Mouse (Mus musculus): ENCODE results near the gene Jdp2. TPM values are rescaled to one million over a fixed set of nuclear protein-coding genes. Genes with fewer than 3 reads are reported as not detected.

Gene Jdp2
- polyA plus RNA-seq (2016; fragmentation: Nextera tagmentation; extraction: Ambion mirVana) = 0.12 and 0.15 TPM in 2 replicates

DNA sequence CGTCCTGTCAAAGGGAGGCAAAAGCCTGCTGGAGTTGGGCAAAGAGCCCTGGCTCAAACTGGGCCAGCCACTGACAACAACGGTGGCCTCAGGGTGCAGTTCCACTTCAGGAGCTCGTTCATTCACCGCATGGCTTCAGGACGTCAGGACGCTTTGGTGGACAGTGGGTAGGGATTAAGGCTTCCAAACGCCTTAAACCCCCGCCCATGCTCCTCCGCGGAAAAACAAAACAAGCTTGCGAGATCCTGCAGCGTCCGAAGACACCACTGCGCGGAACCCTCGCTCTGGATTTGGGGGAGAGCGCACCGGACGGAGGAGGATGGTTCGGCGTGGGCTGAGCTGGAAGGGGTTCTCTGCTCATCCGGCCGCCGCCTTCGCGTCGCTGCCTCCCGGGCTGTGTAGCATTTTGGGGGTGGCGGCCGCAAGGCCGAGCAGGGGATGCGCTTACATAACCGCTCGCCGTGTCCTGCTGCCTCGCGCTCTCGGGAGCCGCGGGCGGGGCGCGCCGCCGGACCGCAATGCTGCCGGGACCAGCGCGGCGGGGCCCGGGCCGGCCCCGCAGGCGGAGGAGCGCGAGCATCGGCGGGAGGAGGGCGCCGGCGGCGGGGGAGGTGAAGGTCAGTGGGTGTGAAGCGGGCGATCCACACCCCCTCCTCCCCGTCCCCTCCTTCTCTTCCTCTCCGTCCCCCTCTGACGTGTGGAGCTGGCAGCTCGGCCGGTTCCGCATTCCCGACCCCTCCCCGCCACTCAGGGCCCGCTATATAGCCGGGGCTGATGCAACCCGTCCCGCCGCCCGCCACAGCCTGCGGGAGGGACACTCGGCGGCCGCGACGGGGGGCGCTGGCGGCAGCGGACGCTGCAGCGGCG, at the start of gene Jdp2:
Gene Jdp2, plus strand, starts transcription at position 417 of the 867 bp plus-strand sequence.
- no peaks in the 10 kb centered on the region for H3K36me3 ChIP-seq (replicated peaks)
- no peaks in the 10 kb centered on the region for H3K9me3 ChIP-seq
- under 1% methylated on average over 90 of the region's 90 CpGs for WGBS
- peak within 1 kb of the TSS; percentile 80 for H3K4me3 ChIP-seq
- DNase-seq (ENCODE audit: extremely low spot score, low spot score) = peak; percentile 68
- peaks cover 60% of the 10 kb centered on the region for H3K27me3 ChIP-seq (ENCODE audit: poor library complexity, severe bottlenecking)
- H3K4me1 ChIP-seq = peaks cover 26% of the 10 kb centered on the region
- H3K27ac ChIP-seq = peak within 1 kb of the TSS; percentile 86

DNA sequence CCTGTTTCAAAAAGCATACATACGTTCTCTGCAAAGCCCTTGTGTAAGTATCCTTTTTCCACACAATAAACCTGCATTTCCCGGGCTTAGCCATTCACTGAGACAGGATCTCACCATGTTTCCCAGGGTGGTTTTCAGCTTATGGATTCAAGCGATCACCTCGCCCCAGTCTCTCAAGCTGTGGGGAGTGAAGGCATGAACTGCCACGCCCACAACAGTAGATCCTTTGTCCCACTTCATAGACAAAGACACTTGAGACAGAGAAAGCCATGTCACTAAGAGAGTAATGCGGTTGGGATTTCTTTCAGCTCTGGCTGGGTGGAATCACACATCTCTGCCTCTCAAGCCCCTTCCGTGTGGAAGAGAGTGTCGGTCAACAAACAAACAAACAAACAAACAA, 49.2 kb upstream of the Jdp2 start:
- H3K4me1 ChIP-seq = peaks cover 8% of the 10 kb centered on the region
- DNase-seq (ENCODE audit: extremely low spot score, low spot score) = no peak
- H3K4me3 ChIP-seq = no peak overlapping the region
- WGBS = 86% methylated on average over 8 of the region's 8 CpGs
- no peaks in the 10 kb centered on the region for H3K36me3 ChIP-seq (replicated peaks)
- no peaks in the 10 kb centered on the region for H3K27me3 ChIP-seq (ENCODE audit: poor library complexity, severe bottlenecking)
- H3K9me3 ChIP-seq = no peaks in the 10 kb centered on the region
- no peak overlapping the region for H3K27ac ChIP-seq

DNA sequence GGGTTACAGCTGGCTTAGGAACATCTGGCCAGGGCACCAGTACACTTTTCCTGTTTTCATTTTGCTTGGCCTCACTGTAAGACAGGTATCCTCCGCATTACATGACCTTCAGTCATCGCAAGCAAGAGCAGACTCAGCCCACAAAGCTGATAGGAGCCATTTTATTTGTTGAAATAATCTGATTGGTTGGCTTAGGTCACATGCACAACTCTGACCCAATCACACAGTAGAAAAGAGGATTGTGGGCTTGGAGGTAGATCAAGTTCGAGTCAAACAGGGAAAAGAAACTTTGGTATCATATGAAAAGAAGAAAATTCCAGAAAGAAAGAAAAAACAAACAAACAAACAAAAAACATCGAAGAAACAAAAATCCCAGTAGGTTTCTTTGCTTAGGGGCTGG, 48.4 kb upstream of the Jdp2 start:
- no peaks in the 10 kb centered on the region for H3K27me3 ChIP-seq (ENCODE audit: poor library complexity, severe bottlenecking)
- no peaks in the 10 kb centered on the region for H3K36me3 ChIP-seq (replicated peaks)
- no peak overlapping the region for H3K4me3 ChIP-seq
- no peak overlapping the region for H3K27ac ChIP-seq
- DNase-seq (ENCODE audit: extremely low spot score, low spot score) = no peak
- H3K9me3 ChIP-seq = no peaks in the 10 kb centered on the region
- H3K4me1 ChIP-seq = peaks cover 3% of the 10 kb centered on the region; the same call in 1 of the 2 replicates
- WGBS = 91% methylated on average over 4 of the region's 4 CpGs

DNA sequence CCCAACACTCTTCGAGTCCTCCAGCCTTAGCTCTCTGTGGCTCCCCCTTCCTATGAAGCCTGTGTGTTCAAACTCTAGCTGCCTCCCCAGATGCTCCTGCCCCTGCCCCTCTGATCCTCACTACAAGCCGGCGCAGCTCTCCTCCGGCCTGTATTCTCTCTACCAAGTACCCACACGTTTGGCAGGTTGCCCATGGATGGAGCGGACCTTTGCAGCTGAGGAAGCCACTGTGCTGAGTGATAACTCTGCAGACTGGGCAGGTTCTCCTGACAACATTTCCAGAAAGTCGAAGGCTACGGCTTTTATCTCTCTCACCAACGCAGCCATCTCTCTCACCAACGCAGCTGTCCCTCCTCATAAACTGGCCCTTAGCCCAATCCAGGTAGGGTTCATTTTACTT, 39.5 kb upstream of the Jdp2 start:
- WGBS = 92% methylated on average over 10 of the region's 10 CpGs
- Histone ChIP-seq H3K27me3 (ENCODE audit: poor library complexity, severe bottlenecking) (no peaks in the 10 kb centered on the region), H3K4me3 (no peak overlapping the region), H3K9me3 (no peaks in the 10 kb centered on the region), H3K36me3 (replicated peaks) (no peaks in the 10 kb centered on the region), H3K27ac (no peak overlapping the region), H3K4me1 (no peaks in the 10 kb centered on the region)
- DNase-seq (ENCODE audit: extremely low spot score, low spot score) = no peak

DNA sequence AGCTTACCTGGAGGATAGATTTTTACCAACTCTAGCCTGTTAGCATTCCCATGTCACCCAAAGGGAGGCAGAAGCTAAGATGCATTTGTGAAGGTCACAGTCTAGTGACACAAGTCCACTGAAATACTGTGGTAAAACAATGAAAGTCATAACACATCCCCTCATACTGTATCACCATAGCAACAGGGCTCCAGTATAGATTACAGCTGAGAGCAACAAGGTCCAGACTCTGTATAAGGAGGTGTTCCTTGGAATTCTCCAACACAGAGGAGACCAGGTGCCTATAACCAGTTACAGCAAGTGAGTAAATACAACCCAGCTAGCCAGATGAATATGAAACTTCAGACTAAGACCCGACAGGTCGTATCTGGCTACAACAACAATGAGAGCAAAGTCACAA, 33.4 kb upstream of the Jdp2 start:
- WGBS = 91% methylated on average over 2 of the region's 2 CpGs
- H3K9me3 ChIP-seq = no peaks in the 10 kb centered on the region
- H3K27ac ChIP-seq = no peak overlapping the region

DNA sequence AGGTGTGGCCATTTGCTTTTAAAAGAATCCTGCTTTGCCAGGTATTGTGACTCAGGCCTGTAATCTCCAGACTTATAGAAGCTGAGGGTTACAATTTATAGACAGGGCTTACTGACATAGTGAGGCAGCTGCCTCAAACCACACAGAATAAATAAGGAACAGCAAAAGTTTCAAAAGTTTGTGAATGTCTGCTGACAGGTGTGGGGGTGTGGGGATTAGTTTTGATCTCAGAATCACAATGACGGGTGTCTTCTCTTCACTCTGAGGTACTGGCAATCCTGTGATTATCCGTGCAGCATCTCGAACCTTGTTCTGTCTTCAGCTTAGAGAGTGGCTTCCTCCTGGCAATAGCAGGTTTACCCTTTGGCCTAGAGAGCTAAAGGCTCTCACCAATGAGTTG, 30.5 kb upstream of the Jdp2 start:
- no peaks in the 10 kb centered on the region for H3K27me3 ChIP-seq (ENCODE audit: poor library complexity, severe bottlenecking)
- no peaks in the 10 kb centered on the region for H3K36me3 ChIP-seq (replicated peaks)
- H3K4me1 ChIP-seq = peaks cover 15% of the 10 kb centered on the region
- H3K4me3 ChIP-seq = no peak overlapping the region
- WGBS = 70% methylated on average over 3 of the region's 3 CpGs
- H3K27ac ChIP-seq = no peak overlapping the region
- no peak for DNase-seq (ENCODE audit: extremely low spot score, low spot score)
- H3K9me3 ChIP-seq = no peaks in the 10 kb centered on the region

More for the DNA sequence above, 33.4 kb upstream of the Jdp2 start:
- Histone ChIP-seq H3K4me1 (no peaks in the 10 kb centered on the region), H3K36me3 (replicated peaks) (no peaks in the 10 kb centered on the region), H3K27me3 (ENCODE audit: poor library complexity, severe bottlenecking) (no peaks in the 10 kb centered on the region), H3K4me3 (no peak overlapping the region)
- DNase-seq (ENCODE audit: extremely low spot score, low spot score) = no peak

DNA sequence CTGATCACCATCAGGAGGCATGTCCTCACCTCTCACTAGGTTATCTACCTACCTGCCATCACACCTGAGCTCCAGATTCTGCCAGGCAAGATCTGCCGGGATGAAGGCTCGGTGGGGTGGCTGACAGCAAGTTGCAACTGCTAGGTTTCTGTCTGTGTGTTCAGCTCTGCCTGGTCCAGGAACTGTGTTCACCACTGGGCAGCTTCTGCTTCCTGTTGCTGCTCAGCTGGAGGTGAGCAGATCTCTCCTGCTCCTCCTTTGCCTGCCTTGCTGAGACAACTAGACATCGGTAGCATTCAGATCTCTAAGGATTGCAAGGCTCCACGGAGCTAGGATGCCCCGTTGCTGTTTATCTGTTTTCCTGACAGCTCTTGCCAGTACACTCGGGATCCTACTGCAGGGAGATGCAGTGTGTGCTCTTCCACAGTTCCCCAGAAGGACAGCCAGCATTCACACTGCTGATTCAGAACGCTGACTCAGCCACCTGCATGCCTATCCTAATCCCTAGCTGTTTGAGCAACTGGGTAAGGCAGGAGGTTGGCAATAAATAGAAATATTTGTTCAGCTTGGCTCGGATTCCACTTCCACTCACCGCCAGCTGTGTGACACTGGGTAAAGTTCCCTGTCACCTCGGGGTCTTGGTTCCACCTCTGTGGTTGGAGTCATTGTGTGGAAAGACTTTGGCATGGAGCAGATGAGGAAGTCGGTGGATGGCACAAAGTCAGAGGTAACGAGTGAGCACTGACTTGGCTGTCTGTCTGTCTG, 29.3 kb upstream of the Jdp2 start:
- Histone ChIP-seq H3K27me3 (ENCODE audit: poor library complexity, severe bottlenecking) (no peaks in the 10 kb centered on the region), H3K27ac (no peak overlapping the region), H3K4me1 (peaks cover 15% of the 10 kb centered on the region), H3K4me3 (no peak overlapping the region), H3K36me3 (replicated peaks) (no peaks in the 10 kb centered on the region), H3K9me3 (no peaks in the 10 kb centered on the region)
- 85% methylated on average over 12 of the region's 12 CpGs for WGBS
- no peak for DNase-seq (ENCODE audit: extremely low spot score, low spot score)

DNA sequence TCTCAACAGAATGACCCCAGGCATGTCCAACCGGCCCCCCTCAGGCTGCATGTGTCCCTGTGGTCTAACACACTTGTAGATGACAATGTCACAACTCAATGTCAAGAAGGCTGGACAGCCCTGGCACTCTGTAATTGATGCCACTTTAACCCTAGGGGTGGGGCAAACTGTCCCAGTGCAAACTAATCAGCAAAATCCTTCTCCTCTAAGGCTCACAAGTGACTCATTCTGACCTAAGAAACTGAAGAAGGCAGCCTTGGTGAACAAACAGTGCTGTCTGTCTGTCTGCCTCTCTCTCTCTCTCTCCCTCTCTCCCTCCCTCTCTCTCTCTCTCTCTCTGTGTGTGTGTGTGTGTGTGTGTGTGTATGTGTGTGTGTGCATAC, 28.7 kb upstream of the Jdp2 start:
- no peak overlapping the region for H3K4me3 ChIP-seq
- WGBS = 91% methylated on average over 1 of the region's 1 CpGs
- no peaks in the 10 kb centered on the region for H3K9me3 ChIP-seq
- no peaks in the 10 kb centered on the region for H3K36me3 ChIP-seq (replicated peaks)
- H3K27me3 ChIP-seq (ENCODE audit: poor library complexity, severe bottlenecking) = no peaks in the 10 kb centered on the region
- no peak for DNase-seq (ENCODE audit: extremely low spot score, low spot score)
- peaks cover 15% of the 10 kb centered on the region for H3K4me1 ChIP-seq
- no peak overlapping the region for H3K27ac ChIP-seq

DNA sequence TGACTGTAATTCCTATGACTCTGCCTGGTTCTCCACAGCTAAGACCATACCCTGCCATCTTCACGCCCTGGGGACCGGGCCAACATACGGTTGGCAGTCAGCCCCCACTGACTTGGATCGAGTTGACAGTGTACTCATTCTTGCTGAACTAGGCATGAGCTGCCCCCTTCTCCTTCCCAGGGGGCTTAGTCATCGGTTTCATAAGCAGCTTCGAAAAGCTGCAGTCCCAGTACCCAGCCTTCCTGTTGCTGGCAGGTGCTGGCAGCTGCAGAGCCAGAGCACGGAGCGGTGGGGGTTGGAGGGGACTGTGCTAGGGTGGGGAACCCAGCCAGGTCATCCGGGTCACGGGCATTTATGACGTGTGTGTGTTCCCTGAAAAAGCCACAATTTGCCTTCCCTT, 27.5 kb upstream of the Jdp2 start:
- 90% methylated on average over 11 of the region's 11 CpGs for WGBS
- Histone ChIP-seq H3K4me3 (no peak overlapping the region), H3K27ac (peak overlapping the region; percentile 83), H3K27me3 (ENCODE audit: poor library complexity, severe bottlenecking) (no peaks in the 10 kb centered on the region), H3K36me3 (replicated peaks) (no peaks in the 10 kb centered on the region), H3K4me1 (peaks cover 15% of the 10 kb centered on the region), H3K9me3 (no peaks in the 10 kb centered on the region)
- no peak for DNase-seq (ENCODE audit: extremely low spot score, low spot score)

DNA sequence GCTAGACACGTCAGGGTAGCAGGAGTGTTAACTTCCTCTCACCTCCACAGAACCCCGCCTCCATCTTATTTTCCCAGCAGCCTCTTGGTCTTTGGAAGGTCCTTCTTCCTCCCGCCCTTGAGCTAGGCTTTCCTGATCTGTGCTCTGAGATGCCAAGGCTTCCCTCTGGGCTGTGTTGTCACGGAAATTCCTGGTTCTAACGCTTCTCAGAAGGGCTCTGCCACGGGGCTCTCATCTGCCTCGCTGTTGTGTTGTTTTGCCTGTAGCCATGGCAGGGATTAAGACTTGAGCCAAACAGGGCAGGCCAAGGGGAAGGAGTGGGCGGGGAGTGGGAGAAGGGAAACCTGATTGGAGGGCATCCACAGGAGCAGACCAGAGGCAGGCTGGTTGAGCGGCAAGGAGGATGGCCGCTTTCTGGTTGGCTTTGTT, 26.8 kb upstream of the Jdp2 start:
- Histone ChIP-seq H3K4me1 (peaks cover 15% of the 10 kb centered on the region), H3K27me3 (ENCODE audit: poor library complexity, severe bottlenecking) (no peaks in the 10 kb centered on the region), H3K9me3 (no peaks in the 10 kb centered on the region), H3K4me3 (peak overlapping the region; percentile 40), H3K27ac (peak overlapping the region; percentile 83), H3K36me3 (replicated peaks) (no peaks in the 10 kb centered on the region)
- 15% methylated on average over 10 of the region's 10 CpGs for WGBS
- DNase-seq (ENCODE audit: extremely low spot score, low spot score) = peak; percentile 76

DNA sequence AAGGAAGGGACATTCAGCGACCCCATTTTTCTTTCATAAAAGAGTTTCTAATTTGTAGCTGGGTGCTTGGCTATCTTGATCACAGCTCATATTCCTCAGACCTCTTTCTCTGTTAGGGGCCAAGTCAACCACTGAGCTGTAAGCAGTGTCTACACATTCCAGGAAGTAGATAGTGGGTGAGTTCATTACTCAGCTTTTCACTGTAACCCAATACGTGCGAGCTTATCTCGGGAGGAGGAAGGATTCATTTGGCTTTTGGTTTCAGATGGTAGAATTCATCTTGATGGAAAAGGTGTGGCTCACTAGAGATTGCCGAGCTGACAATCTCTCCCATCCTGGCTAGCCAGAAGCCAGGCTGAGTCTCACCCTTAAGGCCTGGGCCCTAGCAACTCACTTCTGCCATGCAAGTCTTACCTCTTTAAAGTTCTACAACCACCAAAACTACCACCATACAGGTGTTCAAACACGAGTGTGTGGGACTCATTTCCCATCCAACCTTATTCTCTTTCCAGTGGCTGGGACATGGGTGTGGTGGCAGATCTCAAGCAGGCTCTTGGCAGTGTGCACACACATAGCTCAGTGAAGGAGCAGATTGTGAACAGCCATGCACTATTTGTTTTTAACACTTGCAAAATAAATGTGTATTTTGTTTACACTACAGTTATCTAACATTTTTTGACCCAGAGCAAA, 23.9 kb upstream of the Jdp2 start:
- Histone ChIP-seq H3K4me3 (no peak overlapping the region), H3K27me3 (ENCODE audit: poor library complexity, severe bottlenecking) (no peaks in the 10 kb centered on the region), H3K36me3 (replicated peaks) (no peaks in the 10 kb centered on the region), H3K27ac (no peak overlapping the region), H3K9me3 (no peaks in the 10 kb centered on the region), H3K4me1 (peaks cover 15% of the 10 kb centered on the region)
- no peak for DNase-seq (ENCODE audit: extremely low spot score, low spot score)
- WGBS = 85% methylated on average over 6 of the region's 6 CpGs

DNA sequence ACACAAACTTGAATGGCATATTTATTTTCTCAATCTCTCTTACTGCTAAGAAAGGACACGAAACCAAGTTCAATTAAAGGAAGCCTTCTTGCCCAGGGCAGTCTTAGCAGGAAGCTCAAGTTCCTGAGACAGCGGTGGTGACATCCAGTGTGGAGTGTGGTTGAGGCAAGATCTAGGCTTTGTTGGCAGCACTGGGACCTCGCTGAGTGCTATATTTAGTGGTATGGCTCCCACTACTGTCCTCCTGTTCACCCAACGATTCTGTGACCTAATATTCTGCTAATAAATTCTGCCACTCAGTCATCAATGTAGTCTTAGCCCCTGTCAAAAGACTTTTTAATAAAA, 23.4 kb upstream of the Jdp2 start:
- peaks cover 15% of the 10 kb centered on the region for H3K4me1 ChIP-seq
- 90% methylated on average over 4 of the region's 4 CpGs for WGBS
- DNase-seq (ENCODE audit: extremely low spot score, low spot score) = no peak
- no peak overlapping the region for H3K4me3 ChIP-seq
- H3K27me3 ChIP-seq (ENCODE audit: poor library complexity, severe bottlenecking) = no peaks in the 10 kb centered on the region
- no peak overlapping the region for H3K27ac ChIP-seq
- H3K9me3 ChIP-seq = no peaks in the 10 kb centered on the region
- H3K36me3 ChIP-seq (replicated peaks) = no peaks in the 10 kb centered on the region
